Mouse (Mus musculus): ENCODE measurements around the gene Trak1.

The Trak1 gene

DNA sequence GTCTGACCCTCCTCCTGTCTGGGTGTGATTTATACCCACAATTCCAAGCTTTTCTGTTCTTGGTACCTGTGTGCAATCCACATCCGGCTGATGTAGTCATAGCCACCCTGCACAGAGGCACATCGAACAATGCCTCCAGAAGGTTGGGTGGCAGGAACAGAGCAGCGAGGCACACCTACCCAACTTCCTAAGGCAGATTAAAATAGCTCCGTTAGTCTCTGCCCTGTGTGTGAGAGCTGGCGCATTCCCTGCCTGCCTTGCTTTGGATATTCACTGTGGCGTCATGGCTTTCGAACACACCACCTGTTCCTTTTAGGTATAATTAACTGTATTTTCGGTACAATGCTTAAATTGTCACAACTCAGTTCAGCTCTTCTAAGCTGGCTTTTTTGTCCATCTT is 103.3 kb downstream of the Trak1 start:
- DNase-seq = peak in 1 of 2 experiments; percentile 14

GRCm38 (mm10) chr9:121403157-121403671 is 105.9 kb downstream of the Trak1 start:
- peak; percentile 90 to 94 for DNase-seq

DNA sequence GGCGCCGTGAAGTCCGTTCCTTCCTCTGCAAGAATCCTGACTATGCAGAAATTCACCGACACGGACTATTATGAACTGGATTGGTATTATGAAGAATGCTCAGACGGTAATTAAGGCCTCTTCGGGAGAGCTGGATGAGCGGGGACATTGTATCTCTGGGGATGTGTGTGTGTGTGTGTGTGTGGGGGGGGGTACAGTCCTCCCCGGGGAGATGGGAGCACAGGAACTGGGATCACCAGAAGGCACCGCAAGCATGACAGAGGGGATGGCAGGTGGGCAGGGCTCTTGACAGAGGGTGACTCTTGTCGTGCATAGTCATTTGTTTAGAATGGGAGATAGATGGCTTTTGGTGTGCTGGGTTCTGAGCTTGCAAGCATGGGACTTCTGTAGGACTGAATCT is 106.4 kb downstream of the Trak1 start:
- DNase-seq = peak; percentile 51 to 53

GRCm38 (mm10) chr9:121405088-121405681 is 107.9 kb downstream of the Trak1 start:
- no peak for DNase-seq

GRCm38 (mm10) chr9:121405792-121406191 is 108.5 kb downstream of the Trak1 start:
- DNase-seq = no peak

DNA sequence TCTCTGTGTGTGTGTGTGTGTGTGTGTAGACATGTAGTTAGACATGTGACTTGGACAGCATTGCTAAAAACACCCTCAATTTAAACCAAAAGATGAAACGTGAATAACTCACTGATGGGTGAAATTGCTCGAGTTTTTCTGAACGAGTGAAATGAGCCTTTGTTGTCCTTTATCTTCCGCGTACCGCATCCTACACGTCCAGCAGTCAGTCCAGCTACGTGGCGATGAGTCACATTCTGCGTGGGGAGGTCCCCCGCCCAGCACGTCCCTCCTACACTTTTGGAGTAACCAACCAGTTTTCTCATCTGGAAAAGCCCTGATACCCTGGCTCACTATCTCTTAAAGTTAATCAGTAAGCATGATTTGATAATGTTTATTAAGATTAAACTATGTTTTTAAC is 116.9 kb downstream of the Trak1 start:
- DNase-seq = no peak

DNA sequence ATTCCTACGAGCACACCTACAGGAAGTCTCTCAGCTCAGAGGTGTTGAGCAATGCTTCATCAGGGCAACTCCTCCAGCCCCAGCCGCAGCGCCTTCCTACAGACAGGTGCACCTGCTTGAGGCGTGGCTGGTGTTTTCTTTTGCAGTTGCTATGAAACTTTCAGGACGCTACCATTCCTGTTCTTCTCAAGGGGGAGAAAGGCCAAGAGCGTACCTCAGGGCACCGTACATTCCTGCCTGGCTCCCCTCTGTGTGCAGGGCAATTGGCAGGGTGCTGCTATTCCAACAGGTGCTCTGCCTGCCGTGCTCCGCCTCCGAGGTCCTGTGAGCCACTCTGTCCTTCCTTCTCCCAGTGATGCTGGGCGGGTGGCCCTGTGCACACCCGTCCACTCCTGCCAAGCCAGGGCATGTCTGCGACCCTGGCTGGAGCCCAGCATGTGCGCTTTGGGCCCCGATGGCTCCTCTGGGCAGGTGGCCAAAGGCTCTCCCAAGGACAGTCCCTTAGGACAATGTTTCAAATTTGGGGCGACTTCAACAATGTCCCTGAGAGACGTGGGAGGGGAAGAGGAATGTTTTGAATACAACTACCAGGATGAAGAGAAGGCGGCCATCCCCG is 118.4 kb downstream of the Trak1 start:
- peak; percentile 61 to 66 for DNase-seq

- DNase-seq = no peak
Observed at GRCm38 (mm10) chr9:121416460-121416859, 119.2 kb downstream of the Trak1 start.

DNA sequence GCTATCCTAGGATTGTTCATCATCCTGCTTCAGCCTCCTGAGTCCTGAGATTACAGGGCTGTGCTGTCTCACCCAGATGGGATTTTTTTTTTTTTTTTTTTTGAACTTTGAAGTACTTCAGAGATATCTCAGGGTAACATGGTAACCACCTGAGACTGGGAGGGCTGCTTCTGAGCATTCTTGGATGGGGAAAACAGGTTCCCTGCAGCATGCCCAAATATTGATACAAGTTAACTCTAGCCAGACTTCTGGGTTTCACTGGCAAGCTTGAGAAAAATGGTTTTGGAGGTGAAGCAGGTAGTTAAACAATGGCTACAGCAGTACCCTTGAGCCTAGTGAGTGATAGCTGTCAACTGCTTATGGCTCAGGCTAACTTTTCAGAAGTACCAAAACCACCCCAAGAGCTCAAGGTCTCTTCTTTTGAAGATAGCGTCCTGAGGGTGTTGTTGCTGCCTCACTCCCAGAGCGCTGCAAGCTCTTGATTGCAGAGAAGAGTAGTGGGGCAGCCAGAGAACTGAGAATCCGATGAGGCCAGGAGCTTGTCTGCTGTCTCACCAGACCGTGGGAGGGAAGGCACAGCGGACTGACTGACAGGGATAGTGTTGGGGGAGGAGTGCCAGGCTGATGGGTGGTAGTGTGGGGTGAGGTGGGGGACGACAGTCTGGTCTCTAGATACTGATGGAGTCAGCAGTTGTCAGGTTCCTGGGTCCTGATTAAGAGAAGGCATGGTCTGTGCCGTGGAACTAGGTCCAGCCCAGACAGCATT is 119.8 kb downstream of the Trak1 start:
- DNase-seq = no peak

DNA sequence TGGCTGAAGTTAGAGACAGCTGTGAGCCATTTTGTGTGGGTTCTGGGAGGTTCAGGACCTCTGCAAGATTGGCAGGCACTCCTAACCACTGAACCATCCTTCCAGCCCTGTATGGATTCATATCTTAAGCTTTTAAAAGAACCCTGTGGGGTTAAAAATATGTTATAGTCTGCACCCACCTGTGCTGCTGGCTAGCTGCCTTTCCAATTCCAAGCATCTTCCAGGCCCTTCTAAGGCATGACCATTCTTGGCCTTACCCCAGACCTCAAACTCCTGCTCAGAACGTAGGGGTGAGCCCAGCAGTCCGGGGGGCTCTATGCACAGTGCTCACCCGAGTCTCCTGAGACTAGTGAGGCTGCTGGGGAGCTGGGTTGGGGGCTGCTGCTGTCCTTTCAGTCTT is 121.7 kb downstream of the Trak1 start:
- DNase-seq = no peak

DNA sequence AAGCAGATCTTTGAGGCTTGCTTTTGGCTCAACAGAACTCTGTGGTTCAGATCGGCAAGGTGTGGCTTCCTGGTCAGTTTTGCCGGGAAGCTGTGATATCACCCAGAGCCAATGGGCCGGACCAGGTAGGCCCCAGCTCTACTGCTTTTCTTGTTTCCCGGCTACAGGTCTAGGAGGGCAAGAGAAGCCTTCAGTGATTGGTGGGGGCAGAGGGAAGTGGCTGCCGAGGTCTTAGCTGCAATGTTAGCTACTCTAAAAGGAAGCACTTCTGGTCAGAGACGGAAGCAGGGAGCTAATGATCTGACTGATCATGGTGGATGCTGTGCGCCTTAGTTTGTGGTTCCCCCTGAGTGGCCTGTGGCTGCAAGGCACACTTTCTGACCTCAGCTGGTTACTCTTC is 122.3 kb downstream of the Trak1 start:
- DNase-seq = no peak

DNA sequence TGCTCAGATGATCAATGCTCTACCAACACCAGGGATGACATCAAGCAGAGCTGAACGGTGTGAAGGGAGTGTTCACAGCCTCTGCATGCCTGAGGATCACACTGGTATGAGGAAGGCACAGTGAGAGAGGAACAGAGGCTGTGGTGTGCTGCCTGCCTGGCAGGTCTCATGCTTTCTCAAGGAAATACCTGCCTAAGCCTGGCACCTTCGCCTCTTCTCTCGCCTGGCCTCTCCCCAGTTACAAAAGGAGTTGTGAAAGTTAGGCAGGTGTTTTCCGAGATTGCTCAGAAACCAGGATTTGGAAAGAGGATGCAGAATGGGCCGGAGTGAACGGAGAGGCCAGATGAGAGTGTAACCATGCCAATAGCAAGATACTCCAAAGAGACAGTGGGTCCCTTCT is 123.5 kb downstream of the Trak1 start:
- no peak for DNase-seq

DNA sequence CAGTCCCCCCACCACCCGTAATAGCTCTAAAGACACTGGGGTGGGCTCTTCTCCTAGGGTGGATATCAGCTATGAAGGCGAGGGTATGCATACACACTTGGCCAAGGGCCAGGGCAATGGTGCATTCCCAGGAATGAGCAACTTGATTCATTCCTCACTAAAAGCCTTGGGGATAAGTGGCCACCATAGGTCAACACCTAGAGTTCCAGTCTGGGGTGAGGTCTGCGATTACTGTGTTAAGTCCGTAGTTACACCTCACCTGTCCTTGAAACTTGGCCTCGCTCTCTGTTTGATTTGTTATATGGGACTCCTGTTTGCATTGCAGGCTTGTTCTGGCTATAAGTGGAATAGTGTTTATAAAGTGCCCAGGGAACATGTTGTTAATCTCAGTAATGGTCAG is 125.1 kb downstream of the Trak1 start:
- no peak for DNase-seq

GRCm38 (mm10) chr9:121423621-121424020 is 126.3 kb downstream of the Trak1 start:
- DNase-seq = no peak

- no peak for DNase-seq
Observed at GRCm38 (mm10) chr9:121424281-121425164, 127.2 kb downstream of the Trak1 start.

DNA sequence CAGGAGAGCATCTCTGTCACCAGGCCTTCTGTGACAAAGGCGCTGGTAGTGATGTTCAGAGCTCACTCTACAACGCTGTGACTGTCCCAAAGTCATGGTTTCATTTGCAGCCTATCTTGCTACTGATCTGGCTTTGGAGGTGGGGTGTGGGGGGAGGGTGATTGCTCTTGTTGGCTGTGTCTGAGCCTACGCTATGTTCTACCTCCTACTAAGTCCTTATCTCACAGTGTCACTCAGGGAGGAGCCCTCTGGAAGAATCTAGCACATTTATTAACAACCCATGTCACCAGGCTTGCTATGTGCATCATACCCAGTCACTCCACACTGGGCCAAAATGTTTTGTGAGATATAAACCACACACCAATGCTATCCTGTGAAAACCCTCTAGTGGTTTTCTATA is 129.1 kb downstream of the Trak1 start:
- no peak for DNase-seq

DNA sequence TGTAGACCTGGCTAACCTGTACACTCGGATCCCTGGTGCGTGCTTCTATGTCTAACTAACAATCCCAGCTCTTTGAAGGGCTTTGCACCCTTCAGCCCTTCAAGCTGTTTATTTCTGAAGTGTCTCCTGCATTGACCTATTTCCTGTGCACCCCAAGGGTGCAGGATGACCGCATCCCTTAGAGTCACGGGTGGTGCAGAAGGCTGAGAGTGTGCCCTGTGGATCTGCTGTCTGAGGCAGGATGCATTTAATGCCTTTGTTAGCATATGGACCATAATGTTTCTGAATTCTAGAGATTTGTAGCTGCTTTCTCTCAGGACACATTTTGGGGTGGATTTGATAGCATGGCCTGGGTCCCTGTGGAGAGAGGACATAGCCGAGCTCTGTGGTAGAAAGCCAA is 129.6 kb downstream of the Trak1 start:
- DNase-seq = no peak

DNA sequence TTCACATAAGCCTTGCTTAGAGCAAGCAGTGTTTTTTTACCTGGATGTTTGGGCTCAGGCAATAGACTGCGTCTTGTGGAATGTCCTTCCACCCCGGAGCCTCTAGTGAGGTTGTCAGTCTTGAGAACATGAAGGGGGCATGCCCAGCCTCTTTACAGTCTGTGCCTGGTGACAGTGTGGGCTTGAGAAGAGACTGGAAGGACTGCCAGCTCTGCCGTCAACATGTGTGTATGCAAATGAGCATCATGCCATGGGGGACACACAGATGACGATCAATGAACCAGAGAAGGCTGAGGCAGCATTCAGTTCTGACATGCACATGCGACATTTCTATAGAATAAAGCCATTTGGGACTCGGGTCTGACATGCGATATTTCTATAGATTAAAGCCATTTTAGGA is 132.3 kb downstream of the Trak1 start:
- DNase-seq = no peak

- DNase-seq = peak; percentile 45 to 51
Observed at GRCm38 (mm10) chr9:121430379-121430778, 133.1 kb downstream of the Trak1 start.

DNA sequence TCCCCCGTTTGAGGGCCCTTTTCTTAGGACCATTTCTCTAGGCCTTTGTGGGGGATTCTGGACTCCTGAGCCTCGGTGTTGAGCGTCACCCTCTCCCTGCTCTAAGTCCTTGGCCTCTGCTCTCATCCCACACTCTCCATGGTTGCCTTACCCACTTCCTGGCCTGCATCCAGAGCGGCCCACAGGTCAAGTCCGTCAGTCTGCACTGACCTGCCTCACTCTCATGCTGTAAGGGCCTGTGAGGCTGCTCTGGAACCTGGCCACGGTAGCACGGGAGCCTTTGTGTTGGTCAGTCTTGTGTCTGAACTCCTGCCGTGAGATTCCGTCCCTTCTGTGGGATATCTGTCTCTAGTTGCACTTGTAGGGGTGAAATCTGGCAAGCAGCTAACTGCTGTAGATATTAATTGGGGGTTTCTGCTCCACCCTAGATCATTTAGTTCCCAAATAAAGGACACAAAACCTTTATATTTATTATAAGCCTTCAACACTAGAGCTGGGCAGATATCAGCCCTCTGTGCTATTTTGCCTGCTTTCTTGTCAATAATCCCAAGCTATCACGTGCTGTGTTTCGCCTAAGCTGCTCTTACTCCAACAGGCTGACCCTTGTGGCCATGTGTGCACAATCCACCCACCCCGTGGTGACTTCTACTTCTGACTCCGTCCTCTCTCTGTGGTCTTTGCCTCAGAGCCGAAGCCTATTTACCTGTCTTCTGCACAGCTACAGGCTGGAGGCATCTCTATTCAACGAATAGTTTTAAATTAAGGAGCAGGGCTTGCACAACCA is 136.6 kb downstream of the Trak1 start:
- peak in 1 of 2 experiments; percentile 40 for DNase-seq

GRCm38 (mm10) chr9:121435332-121435956 is 138.1 kb downstream of the Trak1 start:
- peak; percentile 31 to 56 for DNase-seq

DNA sequence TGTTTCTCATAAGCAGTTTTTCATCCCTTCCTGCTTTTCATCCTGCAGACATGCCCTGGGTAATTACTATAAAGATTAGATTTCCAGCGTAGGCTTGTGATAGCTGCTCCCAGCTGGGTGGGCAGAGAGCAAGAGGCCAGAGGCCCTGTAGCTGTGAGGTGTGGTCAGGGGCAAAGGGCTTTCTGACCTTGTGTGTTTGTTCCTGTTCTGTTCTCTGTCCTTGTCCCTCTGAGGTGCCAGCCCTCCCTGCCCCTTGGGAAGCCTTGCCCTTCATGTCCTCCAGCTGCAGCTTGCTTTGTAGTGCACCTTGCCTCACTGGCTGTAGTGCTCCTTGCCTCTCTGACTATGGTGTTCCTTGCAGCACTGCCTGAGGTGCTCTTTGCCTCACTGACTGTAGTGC is 139.2 kb downstream of the Trak1 start:
- DNase-seq = no peak
